Mouse (Mus musculus) CH12.LX (cell line): ENCODE results near the gene Gstm3. TPM values are rescaled to one million over a fixed set of nuclear protein-coding genes. Genes with fewer than 3 reads are reported as not detected.
A peak's percentile ranks its signal among the peaks of the same experiment; 100 is the strongest.
"Not testable (repeated sequence)": the region's sequence is repeated elsewhere in the genome, so short reads cannot be mapped to it uniquely, and the experiment has no call there.

Experiments
- DNase-seq: peaks from one replicate; pipeline ENCODE4 v3.0.0-alpha.2; 2013; ENCODE audit errors: extremely low read depth
- H3K27ac ChIP-seq: 2 replicates; pipeline ENCODE4 v1.5.1; 2012; ENCODE audit warnings: low read depth, mild to moderate bottlenecking, control low read depth, moderate library complexity; ENCODE audit not compliant: insufficient read depth
- H3K27me3 ChIP-seq: replicated peaks from 2 replicates; pipeline ENCODE3; 2012; ENCODE audit warnings: inconsistent platforms
- H3K36me3 ChIP-seq, 2 experiments: replicated peaks in 1 of 2; 2 replicates each; pipeline versions ENCODE3 to v1.6.1; 2012; ENCODE audit warnings: inconsistent platforms in 1 of 2, low read length in 1 of 2, mild to moderate bottlenecking in 1 of 2, mixed read lengths in 1 of 2, moderate library complexity in 1 of 2; ENCODE audit not compliant: control insufficient read depth in 1 of 2, insufficient read depth in 1 of 2
- H3K4me1 ChIP-seq, 2 experiments: 2 replicates each; pipeline ENCODE4 v1.6.1; 2012; ENCODE audit warnings: inconsistent platforms in 1 of 2, moderate library complexity in 1 of 2; ENCODE audit not compliant: insufficient read depth in 2 of 2, control insufficient read depth in 1 of 2
- H3K4me2 ChIP-seq: 2 replicates; pipeline ENCODE4 v1.6.1; 2012; ENCODE audit warnings: low read depth, mild to moderate bottlenecking, control low read depth; ENCODE audit not compliant: poor library complexity, insufficient read depth, severe bottlenecking
- H3K4me3 ChIP-seq, 3 experiments: fragments of 150-350 bp in 1 of 3; sonication (generic) in 1 of 3; replicated peaks in 1 of 3; 2 replicates each; pipeline versions ENCODE3 to v1.5.1; 2011 to 2012; ENCODE audit warnings: low read depth in 2 of 3, low read length in 2 of 3, mild to moderate bottlenecking in 2 of 3, moderate library complexity in 2 of 3, control low read depth in 1 of 3, improper control_type of control experiment in 1 of 3, inconsistent platforms in 1 of 3, mixed read lengths in 1 of 3; ENCODE audit not compliant: poor library complexity in 1 of 3
- H3K79me2 ChIP-seq: replicated peaks from 2 replicates; pipeline ENCODE4 v1.6.1; 2012; ENCODE audit warnings: mild to moderate bottlenecking, moderate library complexity; ENCODE audit not compliant: control insufficient read depth, poor library complexity, insufficient read depth, severe bottlenecking; ENCODE audit errors: extremely low read depth
- H3K9ac ChIP-seq: 2 replicates; pipeline ENCODE4 v1.6.1; 2012; ENCODE audit warnings: low read depth, mild to moderate bottlenecking, control low read depth, moderate library complexity; ENCODE audit not compliant: insufficient read depth
- H3K9me3 ChIP-seq: replicated peaks from 2 replicates; pipeline ENCODE3; 2012; ENCODE audit warnings: low read length, inconsistent platforms, mixed read lengths
- BHLHE40 ChIP-seq: IDR thresholded peaks from 2 replicates; pipeline ENCODE4 v1.6.1; 2011; ENCODE audit warnings: mild to moderate bottlenecking, low read depth, low read length, improper control_type of control experiment
- CHD1 ChIP-seq: IDR thresholded peaks from 2 replicates; pipeline ENCODE4 v1.6.1; 2012; ENCODE audit warnings: low read depth, low read length, improper control_type of control experiment, inconsistent platforms
- CHD2 ChIP-seq: IDR thresholded peaks from 2 replicates; pipeline ENCODE4 v1.6.1; 2011; ENCODE audit warnings: low read length, improper control_type of control experiment
- CTCF ChIP-seq, 2 experiments: IDR thresholded peaks in 1 of 2; conservative IDR thresholded peaks in 1 of 2; 2 replicates each; pipeline ENCODE4 v1.5.1; 2011 to 2012; ENCODE audit warnings: low read depth in 2 of 2, low read length in 2 of 2, improper control_type of control experiment in 1 of 2, inconsistent platforms in 1 of 2, mild to moderate bottlenecking in 1 of 2, moderate library complexity in 1 of 2
- ELF1 ChIP-seq: IDR thresholded peaks from 2 replicates; pipeline ENCODE4 v1.6.1; 2014; ENCODE audit warnings: low read depth, mild to moderate bottlenecking, inconsistent platforms, low read length, improper control_type of control experiment
- EP300 ChIP-seq: IDR thresholded peaks from 2 replicates; pipeline ENCODE4 v1.6.1; 2011; ENCODE audit warnings: low read length, improper control_type of control experiment
- ETS1 ChIP-seq: conservative IDR thresholded peaks from 2 replicates; pipeline ENCODE4 v1.6.1; 2012; ENCODE audit warnings: low read depth, mild to moderate bottlenecking, inconsistent platforms, low read length, improper control_type of control experiment, moderate library complexity
- HCFC1 ChIP-seq: IDR thresholded peaks from 2 replicates; pipeline ENCODE4 v1.6.1; 2012; ENCODE audit warnings: low read depth, mild to moderate bottlenecking, inconsistent platforms, low read length, improper control_type of control experiment
- JUN ChIP-seq: IDR thresholded peaks from 2 replicates; pipeline ENCODE4 v1.6.1; 2011; ENCODE audit warnings: low read depth, mild to moderate bottlenecking, low read length, improper control_type of control experiment, moderate library complexity; ENCODE audit not compliant: insufficient read depth
- JUND ChIP-seq: conservative IDR thresholded peaks from 2 replicates; pipeline ENCODE4 v1.6.1; 2011; ENCODE audit warnings: low read depth, low read length, improper control_type of control experiment
- MAFK ChIP-seq: IDR thresholded peaks from 2 replicates; pipeline ENCODE4 v1.6.1; 2011; ENCODE audit warnings: low read length, improper control_type of control experiment; ENCODE audit not compliant: insufficient replicate concordance
- MEF2A ChIP-seq: IDR thresholded peaks from 2 replicates; pipeline ENCODE4 v1.6.1; 2014; ENCODE audit warnings: low read depth, mild to moderate bottlenecking, inconsistent platforms, low read length, improper control_type of control experiment, borderline replicate concordance
- MXI1 ChIP-seq: IDR thresholded peaks from 2 replicates; pipeline ENCODE4 v1.6.1; 2011; ENCODE audit warnings: mild to moderate bottlenecking, low read depth, low read length, improper control_type of control experiment
- MYC ChIP-seq: IDR thresholded peaks from 2 replicates; pipeline ENCODE4 v1.6.1; 2011; ENCODE audit warnings: low read depth, mild to moderate bottlenecking, improper control_type of control experiment, low read length
- POLR2AphosphoS2 ChIP-seq: IDR thresholded peaks from 2 replicates; pipeline ENCODE4 v1.6.1; 2011; ENCODE audit warnings: low read depth, low read length, improper control_type of control experiment
- RCOR1 ChIP-seq: conservative IDR thresholded peaks from 2 replicates; pipeline ENCODE4 v1.6.1; 2012; ENCODE audit warnings: low read depth, mild to moderate bottlenecking, inconsistent platforms, low read length, improper control_type of control experiment
- SIN3A ChIP-seq: IDR thresholded peaks from 2 replicates; pipeline ENCODE4 v1.6.1; 2012; ENCODE audit warnings: low read length, improper control_type of control experiment, inconsistent platforms
- TBP ChIP-seq: conservative IDR thresholded peaks from 2 replicates; pipeline ENCODE4 v1.6.1; 2011; ENCODE audit warnings: low read depth, low read length, improper control_type of control experiment
- TCF12 ChIP-seq: IDR thresholded peaks from 2 replicates; pipeline ENCODE4 v1.6.1; 2014; ENCODE audit warnings: low read depth, mild to moderate bottlenecking, inconsistent platforms, low read length, improper control_type of control experiment
- UBTF ChIP-seq: IDR thresholded peaks from 2 replicates; pipeline ENCODE4 v1.6.1; 2012; ENCODE audit warnings: low read depth, mild to moderate bottlenecking, inconsistent platforms, low read length, improper control_type of control experiment, moderate library complexity
- USF1 ChIP-seq: IDR thresholded peaks from 2 replicates; pipeline ENCODE4 v1.6.1; 2014; ENCODE audit warnings: low read depth, mild to moderate bottlenecking, inconsistent platforms, low read length, improper control_type of control experiment
- USF2 ChIP-seq: conservative IDR thresholded peaks from 2 replicates; pipeline ENCODE4 v1.6.1; 2011; ENCODE audit warnings: low read depth, low read length, improper control_type of control experiment
- ZKSCAN1 ChIP-seq: IDR thresholded peaks from 2 replicates; pipeline ENCODE4 v1.6.1; 2012; ENCODE audit warnings: low read depth, inconsistent platforms, low read length, improper control_type of control experiment, borderline replicate concordance
- ZMIZ1 ChIP-seq: IDR thresholded peaks from 2 replicates; pipeline ENCODE4 v1.6.1; 2012; ENCODE audit warnings: low read depth, mild to moderate bottlenecking, inconsistent platforms, low read length, improper control_type of control experiment
- ZNF384 ChIP-seq: IDR thresholded peaks from 2 replicates; pipeline ENCODE4 v1.6.1; 2012; ENCODE audit warnings: low read depth, low read length, improper control_type of control experiment, inconsistent platforms
- dilution Hi-C: fragments of 300-500 bp; cut with MboI; formaldehyde crosslinking; loops from 2 replicates; pipeline ENCODE4 v1.14.3; 2020; ENCODE audit warnings: low sequenced_read_pairs; ENCODE audit not compliant: extremely low pct_unique_long_range_greater_than_20kb, extremely low pct_ligation_motif_present
- in situ Hi-C: fragments of 300-500 bp; cut with MboI; formaldehyde crosslinking; loops from 3 replicates; pipeline ENCODE4 v1.14.3; 2019; ENCODE audit warnings: low sequenced_read_pairs, low pct_ligation_motif_present, low pct_unique_long_range_greater_than_20kb, mixed read lengths
- polyA plus RNA-seq: library from polyadenylated mRNA; unstranded; fragments of >175 nt; gene quantifications from 2 replicates; pipeline ENCODE4 v1.2.1, GENCODE M21; 2012; ENCODE audit warnings: low read depth; ENCODE audit not compliant: insufficient read length
- total RNA-seq, 2 experiments: library from RNA; depleted of rRNA; stranded (reverse); fragments of 300-350 nt in 1 of 2; fragments of >200 nt in 1 of 2; gene quantifications; 2 replicates each; pipeline ENCODE4 v1.2.3; 2012 to 2014

Gstm3 gene
- total and polyA plus RNA-seq, 3 experiments: not detected

- H3K4me2 ChIP-seq: no peak overlapping the region
- DNase-seq: peak; percentile 9
- peaks cover 3% of the 10 kb centered on the region for H3K27me3 ChIP-seq
- no peaks in the 10 kb centered on the region for H3K36me3 ChIP-seq
- H3K4me3 ChIP-seq: no peak overlapping the region
- no peaks in the 10 kb centered on the region for H3K79me2 ChIP-seq
- dilution Hi-C loops (no loop called here), in situ Hi-C loops (no loop called here)
- H3K27ac ChIP-seq: no peak overlapping the region
- no peak overlapping the region for H3K9ac ChIP-seq
- TF ChIP-seq ETS1 (no peak), HCFC1 (no peak), MXI1 (no peak), TCF12 (no peak), SIN3A (no peak), CTCF (conservative IDR thresholded peaks at IDR 0.05 in 1 of 2, IDR thresholded peaks at IDR 0.05 in 1 of 2; ENCODE audit: low read depth in 2 of 2, low read length in 2 of 2) (no peak), USF2 (no peak), MAFK (peak; percentile 69; the same call in 1 of the 2 replicates), BHLHE40 (no peak), EP300 (no peak), TBP (no peak), ELF1 (peak; percentile 39; the same call in 1 of the 2 replicates), CHD2 (no peak), USF1 (no peak), ZKSCAN1 (no peak)
- H3K9me3 ChIP-seq: no peaks in the 10 kb centered on the region
- H3K4me1 ChIP-seq: peaks cover 4 to 14% of the 10 kb centered on the region in 2 experiments; a peak in 3 of 4 replicates
These were observed 4.3 kb downstream of the Gstm3 start for GRCm38 (mm10) chr3:107964656-107965308.

GRCm38 (mm10) chr3:107964026-107964425 lies 5.1 kb downstream of the Gstm3 start:
- no peak overlapping the region for H3K4me2 ChIP-seq
- H3K27me3 ChIP-seq: peaks cover 2% of the 10 kb centered on the region
- no peaks in the 10 kb centered on the region for H3K9me3 ChIP-seq
- TF ChIP-seq RCOR1 (no peak), POLR2AphosphoS2 (no peak), MEF2A (no peak), MYC (no peak), USF1 (no peak), CTCF (conservative IDR thresholded peaks at IDR 0.05 in 1 of 2, IDR thresholded peaks at IDR 0.05 in 1 of 2; ENCODE audit: low read depth in 2 of 2, low read length in 2 of 2) (no peak), SIN3A (no peak), BHLHE40 (no peak), TBP (no peak), ZKSCAN1 (no peak), JUND (no peak), HCFC1 (no peak), ZMIZ1 (no peak), ZNF384 (no peak), JUN (no peak), CHD1 (no peak), UBTF (no peak), EP300 (no peak), MXI1 (no peak)
- in situ Hi-C loops (no loop called here), dilution Hi-C loops (no loop called here)
- no peak overlapping the region for H3K27ac ChIP-seq
- H3K36me3 ChIP-seq: no peaks in the 10 kb centered on the region
- H3K9ac ChIP-seq: no peak overlapping the region
- peaks cover 4 to 14% of the 10 kb centered on the region in 2 experiments; a peak in 3 of 4 replicates for H3K4me1 ChIP-seq
- no peak overlapping the region for H3K4me3 ChIP-seq
- no peaks in the 10 kb centered on the region for H3K79me2 ChIP-seq
- DNase-seq: no peak

GRCm38 (mm10) chr3:107955260-107955659 lies 13.8 kb downstream of the Gstm3 start:
- H3K27me3 ChIP-seq, in situ Hi-C loops, H3K27ac ChIP-seq, H3K36me3 ChIP-seq, H3K9me3 ChIP-seq, H3K4me2 ChIP-seq, H3K9ac ChIP-seq, DNase-seq, H3K79me2 ChIP-seq, H3K4me3 ChIP-seq, dilution Hi-C loops, H3K4me1 ChIP-seq: not testable (repeated sequence)
